Mouse (Mus musculus) MEL (cell line): ENCODE data around the gene Hsd3b7.

ENCODE experiments used
- CHD2 ChIP-seq: IDR thresholded peaks from 2 replicates; pipeline ENCODE4 v1.6.1; 2011; ENCODE audit warnings: low read length, improper control_type of control experiment
- CTCF ChIP-seq, 3 experiments: IDR thresholded peaks in 2 of 3; conservative IDR thresholded peaks in 1 of 3; 2 replicates each; pipeline ENCODE4 v1.5.1; 2011 to 2012; ENCODE audit warnings: low read length in 3 of 3, low read depth in 2 of 3, mild to moderate bottlenecking in 2 of 3, improper control_type of control experiment in 1 of 3, inconsistent platforms in 1 of 3, mixed read lengths in 1 of 3, moderate library complexity in 1 of 3; ENCODE audit not compliant: control insufficient read depth in 1 of 3, insufficient read depth in 1 of 3, poor library complexity in 1 of 3, severe bottlenecking in 1 of 3
- EP300 ChIP-seq, 2 experiments: IDR thresholded peaks; 2 replicates each; pipeline ENCODE4 v1.6.1; 2011; ENCODE audit warnings: improper control_type of control experiment in 2 of 2, low read length in 2 of 2, low read depth in 1 of 2, mild to moderate bottlenecking in 1 of 2
- GATA1 ChIP-seq: IDR thresholded peaks from 2 replicates; pipeline ENCODE4 v1.6.1; 2011; ENCODE audit warnings: low read depth, low read length, improper control_type of control experiment
- JUND ChIP-seq: IDR thresholded peaks from 2 replicates; pipeline ENCODE4 v1.6.1; 2011; ENCODE audit warnings: low read depth, mild to moderate bottlenecking, improper control_type of control experiment, low read length
- MAX ChIP-seq: IDR thresholded peaks from 2 replicates; pipeline ENCODE4 v1.6.1; 2011; ENCODE audit warnings: low read length, improper control_type of control experiment
- POLR2A ChIP-seq, 2 experiments: IDR thresholded peaks; 2 replicates each; pipeline ENCODE4 v1.6.1; 2011 to 2012; ENCODE audit warnings: low read length in 2 of 2, mild to moderate bottlenecking in 2 of 2, control low read depth in 1 of 2, improper control_type of control experiment in 1 of 2, low read depth in 1 of 2, moderate library complexity in 1 of 2; ENCODE audit not compliant: control insufficient read depth in 1 of 2, insufficient read depth in 1 of 2, poor library complexity in 1 of 2
- UBTF ChIP-seq: IDR thresholded peaks from 2 replicates; pipeline ENCODE4 v1.6.1; 2012; ENCODE audit warnings: low read depth, mild to moderate bottlenecking, inconsistent platforms, low read length, improper control_type of control experiment, moderate library complexity, borderline replicate concordance; ENCODE audit not compliant: insufficient read depth
- USF1 ChIP-seq: IDR thresholded peaks from 2 replicates; pipeline ENCODE4 v1.6.1; 2014; ENCODE audit warnings: low read depth, mild to moderate bottlenecking, inconsistent platforms, low read length, improper control_type of control experiment, moderate library complexity
- USF2 ChIP-seq, 2 experiments: IDR thresholded peaks; 2 replicates each; pipeline ENCODE4 v1.6.1; 2011 to 2012; ENCODE audit warnings: improper control_type of control experiment in 2 of 2, low read length in 2 of 2, borderline replicate concordance in 1 of 2, inconsistent platforms in 1 of 2, low read depth in 1 of 2, mild to moderate bottlenecking in 1 of 2; ENCODE audit not compliant: insufficient read depth in 1 of 2

GRCm38 (mm10) chr7:127768346-127768996, 31.9 kb upstream of the Hsd3b7 start:
- TF ChIP-seq CTCF (IDR thresholded peaks at IDR 0.05 in 2 of 3, conservative IDR thresholded peaks at IDR 0.05 in 1 of 3; ENCODE audit: control insufficient read depth in 1 of 3, insufficient read depth in 1 of 3, low read depth in 2 of 3, low read length in 3 of 3, poor library complexity in 1 of 3, severe bottlenecking in 1 of 3) (peak; percentile 21 to 61 (median 59); a peak in 5 of 6 replicates), JUND (no peak), POLR2A (IDR thresholded peaks at IDR 0.05; ENCODE audit: control insufficient read depth in 1 of 2, insufficient read depth in 1 of 2, low read depth in 1 of 2, low read length in 2 of 2, poor library complexity in 1 of 2) (no peak; a peak in 1 of 4 replicates), UBTF (no peak), USF2 (IDR thresholded peaks at IDR 0.05; ENCODE audit: borderline replicate concordance in 1 of 2, insufficient read depth in 1 of 2, low read depth in 1 of 2, low read length in 2 of 2) (no peak), MAX (no peak), USF1 (no peak), CHD2 (no peak), GATA1 (no peak), EP300 (IDR thresholded peaks at IDR 0.05; ENCODE audit: low read depth in 1 of 2, low read length in 2 of 2) (no peak)
